Mouse (Mus musculus): ENCODE measurements around the gene Fmnl1. TPM values are rescaled to one million over a fixed set of nuclear protein-coding genes. Genes with fewer than 3 reads are reported as not detected.
"Not testable (repeated sequence)": the region's sequence is repeated elsewhere in the genome, so short reads cannot be mapped to it uniquely, and the experiment has no call there.

Fmnl1 gene
- total RNA-seq, 4 experiments from 2014 or later = 2.2 to 3.9 (median 3.5) TPM

DNA sequence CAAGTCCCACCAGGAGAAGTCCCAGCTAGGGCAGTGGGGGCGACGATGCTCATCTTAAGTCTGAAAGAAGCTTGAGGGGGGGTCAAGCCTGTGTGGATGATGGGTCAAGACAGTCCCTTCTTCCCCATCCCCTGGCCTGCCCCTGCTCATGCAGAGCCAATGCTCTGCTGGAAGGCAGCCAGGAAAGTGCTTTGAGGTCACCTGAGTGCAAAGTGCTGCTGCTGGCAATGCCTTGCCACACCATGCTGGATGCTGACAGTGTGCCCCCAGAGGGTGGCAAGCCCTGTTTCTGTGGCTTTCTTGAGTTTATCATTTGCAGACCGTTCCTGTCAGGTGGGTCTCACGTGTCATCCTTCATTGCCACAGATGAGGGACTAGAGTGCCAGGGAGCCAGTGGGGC, 49.1 kb downstream of the Fmnl1 start:
- DNase-seq (ENCODE audit: low spot score in 2 of 2) = no peak

DNA sequence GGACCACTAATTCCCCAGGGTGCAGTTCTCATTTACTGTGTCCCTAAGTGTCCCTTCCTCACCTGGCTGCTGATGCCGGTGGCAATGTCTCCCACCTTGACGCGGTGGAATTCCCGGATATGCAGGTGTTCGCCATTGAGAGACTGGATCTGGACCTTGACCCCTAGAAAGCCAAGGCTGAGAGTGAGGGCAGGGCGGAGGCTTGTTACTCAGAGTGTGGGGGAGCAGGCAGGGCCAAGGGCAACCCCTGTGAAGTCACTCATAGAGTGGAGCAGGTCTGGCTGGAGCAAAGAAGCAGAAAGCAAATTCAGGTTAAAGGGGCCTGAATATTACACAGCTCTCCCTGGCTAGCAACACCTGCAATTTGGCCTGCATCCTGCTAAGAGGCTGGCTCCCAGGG, 50.5 kb downstream of the Fmnl1 start:
- DNase-seq (ENCODE audit: low spot score in 2 of 2) = no peak

DNA sequence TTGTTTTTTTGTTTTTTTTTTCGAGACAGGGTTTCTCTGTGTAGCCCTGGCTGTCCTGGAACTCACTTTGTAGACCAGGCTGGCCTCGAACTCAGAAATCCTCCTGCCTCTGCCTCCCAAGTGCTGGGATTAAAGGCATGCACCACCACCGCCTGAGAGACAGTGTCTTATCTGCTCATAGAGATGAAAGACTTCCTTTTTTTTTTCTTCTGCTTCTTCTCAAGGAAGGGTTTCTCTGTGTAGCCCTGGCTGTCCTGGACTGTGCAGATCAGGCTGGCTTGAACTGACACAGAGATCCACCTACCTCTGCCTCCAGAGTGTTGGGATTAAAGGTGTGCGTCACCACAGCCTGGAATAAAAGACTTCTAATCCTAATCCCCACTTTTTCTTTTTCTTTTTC, 51.8 kb downstream of the Fmnl1 start:
- not testable (repeated sequence) for DNase-seq (ENCODE audit: low spot score in 2 of 2)

DNA sequence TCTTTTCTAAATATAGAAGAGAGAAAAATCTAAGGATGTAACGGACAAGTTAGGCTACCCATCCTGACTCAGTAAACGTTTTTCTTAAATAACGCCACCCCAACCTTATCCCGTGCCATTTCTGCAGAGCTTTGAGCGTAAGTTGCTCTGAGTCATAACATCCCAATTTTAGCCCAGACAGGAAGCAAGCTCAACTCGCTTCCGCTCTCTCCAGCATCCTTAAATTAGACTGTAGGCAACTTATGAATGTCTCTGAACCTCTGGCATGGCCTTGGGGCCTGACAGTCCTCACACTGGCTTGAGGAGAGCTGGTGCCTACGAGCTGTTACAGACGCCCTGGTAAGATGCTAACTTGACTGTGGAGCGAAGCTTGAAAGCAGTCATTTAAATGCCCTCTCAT, 52.5 kb downstream of the Fmnl1 start:
- DNase-seq (ENCODE audit: low spot score in 2 of 2) = no peak

DNA sequence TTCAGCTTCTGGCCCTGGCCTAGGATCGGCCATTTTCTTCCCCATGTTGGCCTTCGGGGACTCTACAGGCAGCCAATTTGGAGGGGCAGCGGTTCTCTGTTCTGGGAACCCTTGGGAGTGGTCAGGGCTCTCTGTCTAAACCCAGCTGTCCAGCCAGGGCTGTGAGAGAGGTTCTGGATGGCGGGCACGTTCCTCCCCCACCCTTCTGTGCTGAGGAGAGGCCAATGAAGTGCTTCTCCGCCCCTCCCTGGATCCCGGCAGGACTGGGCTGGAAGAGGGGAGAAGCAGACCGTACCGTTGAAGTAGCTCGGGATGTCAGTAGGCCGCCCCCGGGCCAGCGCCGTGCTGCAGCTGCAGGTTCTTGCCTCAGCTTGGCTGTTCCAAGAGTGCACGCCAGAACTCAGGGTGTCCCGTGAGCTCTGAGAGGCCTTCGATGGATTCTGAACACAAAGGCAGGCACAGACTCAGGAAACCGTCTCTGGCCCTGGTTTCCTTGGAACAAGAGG, 53.1 kb downstream of the Fmnl1 start:
- DNase-seq (ENCODE audit: low spot score in 2 of 2) = peak; percentile 55 to 61

DNA sequence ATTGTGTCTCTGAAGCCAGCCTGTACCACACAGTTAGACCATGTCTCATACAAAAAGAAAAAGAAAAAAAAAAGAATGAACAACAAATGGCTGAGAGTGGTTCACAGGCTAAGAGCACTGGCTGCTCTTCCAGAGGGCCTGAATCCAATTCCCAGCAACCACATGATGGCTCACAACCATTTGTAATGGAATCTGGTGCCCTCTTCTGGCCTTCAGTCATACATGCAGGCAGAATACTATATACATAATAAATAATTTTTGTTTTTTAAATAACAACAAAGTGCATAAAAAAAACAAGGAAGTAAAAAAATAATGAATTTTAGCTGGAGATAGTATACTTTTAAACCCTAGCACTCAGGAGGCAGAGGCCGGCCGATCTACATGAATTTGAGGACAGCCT, 58.7 kb downstream of the Fmnl1 start:
- no peak for DNase-seq (ENCODE audit: low spot score in 2 of 2)

DNA sequence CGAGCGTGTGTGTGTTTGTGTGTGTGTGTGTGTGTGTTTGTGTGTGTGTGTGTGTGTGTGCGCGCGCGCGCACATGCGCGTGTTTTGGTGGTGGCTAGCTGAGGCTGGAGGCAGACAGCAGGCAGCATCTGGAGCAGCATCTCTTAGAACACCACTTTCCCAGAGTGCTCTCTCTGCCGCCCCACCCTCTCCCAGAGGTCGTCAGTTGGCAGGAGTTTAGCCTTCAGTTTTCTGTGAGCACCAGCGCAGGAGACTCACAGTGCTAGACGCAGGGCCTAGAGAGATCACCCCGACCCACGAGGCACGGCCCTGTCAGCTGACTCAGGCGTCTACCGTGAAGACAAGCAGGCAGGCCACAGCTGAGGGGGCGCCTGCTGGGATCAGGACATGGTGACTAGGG, 59.7 kb downstream of the Fmnl1 start:
- peak; percentile 65 to 66 for DNase-seq (ENCODE audit: low spot score in 2 of 2)

DNA sequence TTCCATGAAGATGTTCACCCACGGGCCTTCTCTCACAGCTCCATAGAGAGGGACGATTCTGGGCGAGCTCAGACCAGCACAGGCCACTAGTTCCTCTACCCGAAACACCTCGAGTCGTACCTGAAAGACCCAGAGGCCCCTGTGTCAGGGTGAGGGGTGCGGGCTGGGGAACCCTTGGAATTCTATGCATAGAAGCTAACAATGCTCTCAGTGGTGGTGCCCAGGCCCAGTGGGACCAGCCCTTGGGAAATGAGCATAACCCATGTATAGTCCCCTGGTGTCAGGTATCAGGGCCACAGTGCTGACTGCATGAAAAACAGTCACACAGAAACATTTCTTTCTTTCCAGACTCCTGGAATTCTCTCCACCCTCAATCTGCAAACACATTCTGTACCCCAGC, 60.5 kb downstream of the Fmnl1 start:
- DNase-seq (ENCODE audit: low spot score in 2 of 2) = no peak

DNA sequence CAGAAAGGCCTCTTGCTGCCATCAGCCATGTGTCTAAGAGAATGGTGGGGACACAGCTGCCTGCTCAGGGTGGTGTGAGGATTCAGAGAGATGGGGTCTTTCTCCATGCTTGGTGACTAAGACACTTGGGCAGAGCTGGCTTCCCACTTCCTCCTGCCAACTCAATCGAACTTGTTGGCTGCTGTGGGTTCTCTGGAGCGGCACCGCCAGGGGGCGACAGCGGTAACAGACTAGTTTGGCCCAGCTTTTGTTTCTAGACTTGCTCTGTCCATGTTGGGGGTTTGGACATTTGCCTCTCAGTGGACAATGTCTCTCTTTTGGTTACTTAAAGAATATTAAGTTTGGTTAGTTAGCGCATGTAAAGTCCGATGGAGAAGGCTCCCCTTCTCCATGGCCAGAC, 62.1 kb downstream of the Fmnl1 start:
- peak; percentile 68 to 81 for DNase-seq (ENCODE audit: low spot score in 2 of 2)

DNA sequence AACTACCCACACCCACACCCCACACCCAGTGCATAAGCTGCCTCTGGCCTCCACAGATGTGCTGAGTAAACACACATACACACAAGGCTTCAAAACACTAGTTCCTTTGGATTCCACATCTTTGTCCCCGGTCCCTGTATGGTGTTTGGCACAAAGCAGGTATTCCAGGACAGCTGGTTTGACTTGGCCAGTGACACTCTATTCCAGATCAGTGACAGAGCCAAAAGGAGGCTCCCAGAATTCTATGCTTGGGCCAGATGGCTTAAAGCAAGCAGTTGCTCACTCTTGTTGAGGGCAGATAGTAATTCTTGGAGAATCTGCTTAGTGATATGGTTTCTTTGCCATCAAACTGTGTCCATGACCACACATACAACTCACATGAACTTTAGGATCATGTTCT, 63.5 kb downstream of the Fmnl1 start:
- no peak for DNase-seq (ENCODE audit: low spot score in 2 of 2)

DNA sequence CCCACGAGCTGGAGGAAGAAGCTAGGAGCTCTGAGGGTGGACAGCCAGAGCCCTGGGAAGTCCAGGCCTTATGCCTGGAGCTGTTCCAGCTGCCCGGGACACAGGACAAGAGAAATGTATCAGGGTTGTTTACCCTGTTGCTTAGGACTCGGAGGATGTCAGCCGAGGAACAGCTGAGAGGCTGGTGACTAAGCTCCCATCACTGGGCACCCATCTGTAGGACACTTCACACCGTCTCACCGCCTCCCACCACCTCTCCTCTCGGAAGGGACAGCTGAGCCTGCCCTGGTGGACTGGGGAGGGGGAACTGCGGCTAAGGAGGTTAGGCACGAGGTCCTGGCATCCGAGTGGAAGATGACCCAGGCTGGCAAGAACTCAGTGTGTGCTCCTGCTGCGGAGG, 64.8 kb downstream of the Fmnl1 start:
- DNase-seq (ENCODE audit: low spot score in 2 of 2) = peak; percentile 69 to 72

DNA sequence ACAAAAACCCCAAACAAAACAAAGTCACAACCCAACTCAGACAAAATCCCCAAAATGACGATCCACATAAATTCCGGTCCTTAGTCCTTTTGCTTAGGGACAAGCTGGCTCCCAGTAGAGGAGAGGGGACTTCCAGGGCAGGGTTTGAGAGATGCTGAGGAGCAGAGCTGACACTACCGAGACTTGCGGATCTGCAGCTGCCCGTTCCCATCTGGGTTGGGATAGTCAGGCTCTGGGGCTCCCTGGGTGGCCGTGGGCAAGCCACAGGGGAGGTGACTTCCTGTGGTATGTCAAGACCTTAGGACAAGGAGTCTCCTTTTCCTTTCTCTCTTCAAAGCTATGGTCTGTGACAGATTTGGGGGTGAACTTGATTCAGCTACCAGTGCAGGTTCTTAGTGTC, 65.5 kb downstream of the Fmnl1 start:
- DNase-seq (ENCODE audit: low spot score in 2 of 2) = no peak

DNA sequence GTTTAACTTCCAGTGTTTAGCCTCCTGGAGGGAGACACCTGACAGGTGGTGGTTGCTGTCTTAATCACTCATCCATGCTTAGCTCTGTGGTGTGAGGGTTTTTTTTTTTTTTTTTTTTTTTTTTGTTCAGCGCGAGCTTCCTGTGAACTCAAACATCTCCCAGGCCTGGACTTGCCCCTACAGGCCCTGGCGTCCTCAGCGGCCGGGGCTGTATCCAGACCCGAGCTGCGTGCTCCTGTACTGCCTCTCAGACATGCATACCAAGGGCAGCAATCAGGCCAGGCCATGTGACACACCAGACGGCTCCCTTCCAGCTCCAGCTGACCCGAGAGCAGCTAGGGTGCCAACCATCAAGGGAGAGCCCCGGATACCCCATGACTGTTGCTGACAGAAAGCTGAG, 66.0 kb downstream of the Fmnl1 start:
- peak in 1 of 2 experiments; percentile 60 for DNase-seq (ENCODE audit: low spot score in 2 of 2)

DNA sequence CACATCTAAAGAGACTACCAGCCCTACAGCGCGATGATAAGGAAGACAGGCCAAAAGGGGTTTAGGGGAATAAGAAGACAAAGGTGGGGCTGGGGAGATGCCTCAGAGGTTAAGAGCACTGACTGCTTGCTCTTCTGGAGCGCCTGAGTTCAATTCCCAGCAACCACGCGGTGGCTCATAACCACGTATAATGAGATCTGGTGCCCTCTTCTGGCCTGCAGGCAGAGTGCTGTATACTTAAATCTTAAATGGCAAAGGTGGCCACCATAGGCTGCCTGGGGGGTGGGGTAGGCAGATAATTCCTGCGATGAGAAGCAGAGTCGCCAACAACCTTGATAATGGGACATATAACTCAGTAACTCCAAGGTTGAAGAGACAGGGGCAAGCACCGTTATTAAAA, 66.8 kb downstream of the Fmnl1 start:
- DNase-seq (ENCODE audit: low spot score in 2 of 2) = no peak

DNA sequence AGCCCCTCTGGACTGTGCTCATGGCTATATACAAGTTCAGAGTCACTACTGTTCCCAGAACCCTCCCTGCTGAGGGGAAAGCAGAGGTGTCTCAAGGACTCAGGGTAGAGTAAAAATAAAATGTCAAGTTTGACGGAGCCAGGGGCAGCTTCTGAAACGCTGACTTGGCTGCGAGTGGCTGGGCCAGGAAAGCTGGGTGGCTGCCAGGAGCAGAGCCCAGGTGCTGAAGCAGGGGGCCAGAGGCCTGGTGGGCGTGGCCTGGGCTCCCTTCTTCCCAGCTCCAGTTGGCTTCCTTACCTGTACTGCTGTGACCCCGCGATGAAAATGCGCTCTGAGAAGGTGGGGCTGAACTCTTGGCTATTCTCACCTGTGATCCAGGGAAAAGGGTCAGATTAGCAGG, 69.8 kb downstream of the Fmnl1 start:
- peak; percentile 55 to 80 for DNase-seq (ENCODE audit: low spot score in 2 of 2)

DNA sequence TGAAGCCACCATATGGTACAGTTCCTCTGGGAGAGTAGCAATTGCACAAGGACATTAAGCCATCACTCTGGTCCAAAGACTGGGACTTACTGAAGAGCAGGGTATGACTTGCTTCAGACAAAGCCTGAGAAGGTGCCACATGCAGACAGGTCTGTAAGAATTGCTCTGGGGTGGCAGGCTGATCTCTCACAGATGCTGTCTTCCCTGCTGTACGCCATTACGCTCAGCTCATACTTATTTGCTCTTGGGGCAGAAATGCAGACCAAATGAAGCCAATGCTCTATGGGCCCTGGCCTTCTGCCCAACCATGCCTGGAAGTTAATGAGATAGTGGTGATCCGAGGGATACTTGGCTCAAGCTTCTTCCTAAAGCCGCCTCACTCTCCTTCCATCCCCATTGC, 73.9 kb downstream of the Fmnl1 start:
- DNase-seq (ENCODE audit: low spot score in 2 of 2) = no peak

DNA sequence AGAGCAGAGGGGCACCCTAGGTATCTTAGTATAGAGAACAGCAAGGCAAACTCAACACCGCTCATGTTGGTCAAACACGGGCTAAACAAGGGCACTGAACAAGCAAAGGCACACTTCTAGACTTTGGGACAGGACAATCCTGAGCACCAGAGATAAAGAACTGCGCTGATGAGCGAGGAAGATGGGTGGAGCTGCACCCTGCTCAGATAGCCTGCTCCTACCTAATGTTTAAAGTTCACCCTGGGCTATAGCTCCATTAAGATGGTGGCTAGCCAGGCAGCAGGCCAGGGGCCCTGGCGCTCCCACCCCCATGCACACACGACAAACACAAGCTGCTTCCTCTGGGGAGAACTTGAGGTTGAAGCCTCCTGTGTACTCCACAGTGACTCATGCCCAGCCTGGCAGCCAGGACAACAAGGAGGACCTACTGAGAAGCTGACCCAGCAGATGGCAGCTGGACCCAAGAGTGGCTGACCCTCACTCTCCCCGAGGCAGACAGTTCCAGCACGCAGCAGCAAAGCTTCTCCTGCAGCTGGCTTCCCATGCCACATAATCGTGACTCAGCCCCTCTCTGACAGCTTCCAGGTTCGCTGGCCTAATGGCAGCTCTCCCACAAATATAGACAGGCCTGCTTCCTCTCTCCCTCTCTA, 75.3 kb downstream of the Fmnl1 start:
- peak in 1 of 2 experiments; percentile 62 for DNase-seq (ENCODE audit: low spot score in 2 of 2)

DNA sequence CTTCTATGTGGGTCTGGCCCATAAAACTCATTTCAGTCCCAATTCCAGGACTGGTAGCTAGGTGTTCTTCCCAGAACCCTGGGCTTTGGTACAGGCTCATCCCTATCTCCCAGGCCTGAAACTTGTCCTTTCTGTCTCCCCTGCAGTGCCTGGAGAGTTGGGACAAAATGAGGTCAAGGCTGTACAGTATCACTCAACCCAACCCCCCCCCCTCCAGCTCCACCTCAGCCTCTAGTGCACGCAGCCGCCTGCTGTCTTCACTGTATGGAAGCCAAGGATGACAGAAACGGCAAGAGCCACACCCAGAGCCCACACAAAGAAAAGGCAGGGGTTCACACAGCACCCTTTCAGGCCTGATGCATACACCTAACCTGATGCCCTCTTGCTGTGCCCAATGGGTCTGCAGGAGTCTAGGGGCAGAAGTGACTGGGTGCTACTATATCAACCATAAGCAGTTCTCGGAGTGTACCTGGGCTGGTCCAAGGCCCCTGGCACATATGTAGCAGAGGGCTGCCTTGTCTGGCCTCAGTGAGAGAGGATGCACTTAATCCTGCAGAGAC, 75.9 kb downstream of the Fmnl1 start:
- DNase-seq (ENCODE audit: low spot score in 2 of 2) = no peak

DNA sequence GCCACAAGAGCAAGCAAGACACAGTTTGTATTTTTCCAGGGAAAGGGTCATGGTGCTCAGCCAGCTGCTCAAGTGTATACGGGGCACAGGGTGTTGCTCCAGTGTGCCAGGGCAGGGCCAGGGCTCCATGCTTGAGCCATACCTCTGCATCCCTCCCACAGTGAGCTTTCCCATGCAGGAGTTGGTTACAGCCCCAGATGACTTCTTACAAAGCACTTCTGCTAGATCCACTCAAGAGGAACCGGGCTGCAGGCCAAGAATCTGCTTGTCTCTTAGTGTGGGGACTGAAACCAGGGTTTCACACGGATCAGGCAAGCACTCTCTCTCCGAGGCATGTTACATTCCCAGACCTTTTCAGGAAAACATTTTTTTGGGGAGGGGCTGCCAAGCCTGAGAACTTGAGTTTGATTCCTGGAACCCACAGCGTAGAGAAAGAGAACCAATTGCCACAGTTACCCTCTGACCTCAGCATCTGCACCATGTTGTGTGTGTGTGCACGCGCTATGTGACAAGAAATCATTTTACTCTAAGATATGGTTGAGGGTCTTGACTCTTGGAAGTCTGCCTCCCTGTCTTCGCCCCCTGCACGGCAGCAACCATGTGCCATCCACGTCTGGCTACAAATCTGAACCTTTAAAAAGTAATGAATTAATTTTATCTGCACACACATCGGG, 76.7 kb downstream of the Fmnl1 start:
- peak; percentile 43 to 66 for DNase-seq (ENCODE audit: low spot score in 2 of 2)

All from gastrocnemius, adult 8-10 months (tissue).